Mouse (Mus musculus): ENCODE results near the gene Crhr1. TPM values are rescaled to one million over a fixed set of nuclear protein-coding genes. Genes with fewer than 3 reads are reported as not detected.

Crhr1 gene
- 0.51 and 0.65 TPM in 2 replicates for polyA plus RNA-seq (2016; fragmentation: Nextera tagmentation; extraction: Ambion mirVana)

DNA sequence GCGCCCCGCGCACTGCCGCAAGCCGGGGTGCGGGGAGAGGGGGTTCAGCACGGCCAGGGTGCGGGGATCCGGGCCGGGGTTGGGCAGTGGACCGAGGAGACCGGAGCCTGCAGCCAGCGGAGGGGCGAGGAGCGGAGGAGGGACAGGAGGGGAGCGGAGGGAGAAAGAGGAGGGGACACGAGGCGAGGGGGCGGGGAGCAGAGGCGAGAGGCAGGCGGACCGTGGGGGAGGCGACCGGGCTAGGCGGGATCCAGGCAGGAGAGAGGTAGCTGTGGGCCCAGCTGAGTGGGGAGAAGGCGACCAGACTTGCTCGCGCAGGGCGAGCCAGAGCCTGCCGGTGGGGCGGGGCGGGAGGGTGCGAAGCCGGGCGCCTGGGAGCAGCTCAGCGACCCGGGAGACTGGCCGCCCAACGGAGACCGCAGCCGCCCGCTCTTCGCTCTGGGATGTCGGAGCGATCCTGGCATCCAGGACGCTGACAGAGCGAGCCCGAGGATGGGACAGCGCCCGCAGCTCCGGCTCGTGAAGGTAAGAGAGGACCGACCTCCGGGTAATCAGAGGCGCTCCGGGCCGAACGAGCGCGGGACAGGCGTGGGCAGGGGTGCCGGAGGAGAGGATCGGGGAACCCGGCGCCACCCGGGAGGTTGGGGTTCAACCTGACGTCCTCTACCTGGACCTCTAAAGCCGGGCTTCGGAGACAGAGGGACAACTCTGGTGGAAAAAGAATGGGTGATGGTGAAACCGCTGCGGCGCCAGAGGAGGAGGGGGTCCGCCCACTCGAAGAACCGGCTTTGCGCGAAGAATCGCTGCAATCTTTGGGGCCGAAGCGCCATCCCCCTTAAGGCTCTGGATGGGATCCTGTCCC, at the start of gene Crhr1:
TSS of gene Crhr1 (plus strand) at position 276 of the 862 bp plus-strand sequence.
- under 1% methylated on average over 73 of the region's 80 CpGs for whole genome bisulfite sequencing
- peak within 1 kb of the TSS; percentile 97 for H3K4me2 ChIP-seq (replicated peaks)
- H3K9ac ChIP-seq (replicated peaks), result peak within 1 kb of the TSS; percentile 69
- H3K36me3 ChIP-seq, result no peaks in the 10 kb centered on the region
- H3K4me1 ChIP-seq, result peaks cover 17% of the 10 kb centered on the region
- H3K27ac ChIP-seq (replicated peaks), result no peak within 1 kb of the TSS
- peak; percentile 80 for ATAC-seq (ENCODE audit: low FRiP score, low read depth)
- peak within 1 kb of the TSS; percentile 61 for H3K4me3 ChIP-seq
- H3K27me3 ChIP-seq, result peaks cover 77% of the 10 kb centered on the region
- H3K9me3 ChIP-seq, result no peaks in the 10 kb centered on the region

DNA sequence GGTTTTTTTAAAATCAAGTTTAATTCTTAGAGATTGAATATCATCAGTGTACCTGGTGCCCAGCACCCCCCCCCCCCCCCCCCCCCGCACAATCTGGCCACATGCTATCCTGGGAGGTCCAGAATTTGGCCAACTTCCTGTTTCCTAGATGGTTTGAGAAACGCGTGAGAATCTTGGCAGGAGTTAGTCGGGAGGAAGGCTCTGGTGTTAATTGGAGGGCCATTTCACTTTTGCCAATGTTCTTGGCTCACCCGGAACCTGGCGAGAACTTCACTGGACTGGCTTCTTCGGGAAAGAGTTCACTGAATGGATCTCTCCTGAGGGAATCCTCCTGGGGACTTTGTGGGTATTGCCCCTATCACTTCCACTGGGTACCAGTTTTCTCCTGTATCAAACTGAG, 49.4 kb upstream of the Crhr1 start:
- Histone ChIP-seq H3K27me3 (no peaks in the 10 kb centered on the region), H3K4me2 (replicated peaks) (no peak overlapping the region), H3K36me3 (no peaks in the 10 kb centered on the region), H3K9me3 (no peaks in the 10 kb centered on the region), H3K4me3 (no peak overlapping the region), H3K27ac (replicated peaks) (no peak overlapping the region), H3K9ac (replicated peaks) (no peak overlapping the region), H3K4me1 (no peaks in the 10 kb centered on the region)
- 96% methylated on average over 6 of the region's 7 CpGs for WGBS
- ATAC-seq (ENCODE audit: low FRiP score, low read depth), result no peak

DNA sequence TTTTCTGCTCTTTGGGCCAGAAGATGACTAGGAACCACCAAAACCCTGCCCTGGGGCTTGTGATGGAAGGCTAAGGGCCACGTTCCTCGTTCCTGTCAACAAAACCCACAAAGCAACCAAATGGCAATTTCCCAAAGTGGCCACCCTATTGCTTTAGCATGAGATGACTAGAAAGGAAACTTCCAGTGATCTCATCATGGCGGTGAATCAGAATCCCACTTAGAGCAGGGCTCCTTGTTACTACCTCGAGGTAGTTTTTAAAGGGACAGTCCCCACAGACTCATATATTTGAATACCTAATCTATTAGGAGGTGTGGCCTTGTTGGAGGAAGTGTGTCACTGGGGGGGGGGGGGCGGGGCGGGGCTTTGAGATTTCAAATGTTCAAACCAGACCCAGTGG, 48.9 kb upstream of the Crhr1 start:
- Histone ChIP-seq H3K36me3 (no peaks in the 10 kb centered on the region), H3K27ac (replicated peaks) (no peak overlapping the region), H3K4me3 (no peak overlapping the region), H3K9me3 (no peaks in the 10 kb centered on the region), H3K9ac (replicated peaks) (no peak overlapping the region), H3K4me2 (replicated peaks) (no peak overlapping the region), H3K27me3 (no peaks in the 10 kb centered on the region), H3K4me1 (no peaks in the 10 kb centered on the region)
- no peak for ATAC-seq (ENCODE audit: low FRiP score, low read depth)
- 90% methylated on average over 6 of the region's 6 CpGs for WGBS

DNA sequence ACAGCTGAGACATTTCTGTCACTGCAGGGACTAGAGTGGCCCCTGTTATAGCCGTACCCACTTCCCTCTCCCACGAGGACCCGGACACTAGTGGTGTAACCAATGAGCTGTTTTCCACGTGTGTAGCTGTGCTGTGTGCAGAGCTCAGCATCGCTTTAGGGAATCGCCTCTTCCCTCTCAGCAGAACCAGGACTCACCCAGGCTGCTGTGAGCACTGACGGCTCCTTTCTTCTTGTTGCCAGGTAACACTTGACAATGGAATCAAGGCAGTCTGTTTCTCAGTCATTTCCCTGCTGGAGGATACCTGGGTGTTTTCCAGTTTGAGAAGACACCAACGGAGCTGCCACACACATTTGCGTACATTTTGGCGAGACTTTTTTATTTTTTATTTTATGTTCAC, 44.1 kb upstream of the Crhr1 start:
- Histone ChIP-seq H3K27me3 (no peaks in the 10 kb centered on the region), H3K4me3 (no peak overlapping the region), H3K9me3 (no peaks in the 10 kb centered on the region), H3K4me1 (no peaks in the 10 kb centered on the region), H3K27ac (replicated peaks) (no peak overlapping the region), H3K9ac (replicated peaks) (no peak overlapping the region), H3K4me2 (replicated peaks) (no peak overlapping the region), H3K36me3 (no peaks in the 10 kb centered on the region)
- WGBS, result 45% methylated on average over 10 of the region's 10 CpGs
- ATAC-seq (ENCODE audit: low FRiP score, low read depth), result no peak

DNA sequence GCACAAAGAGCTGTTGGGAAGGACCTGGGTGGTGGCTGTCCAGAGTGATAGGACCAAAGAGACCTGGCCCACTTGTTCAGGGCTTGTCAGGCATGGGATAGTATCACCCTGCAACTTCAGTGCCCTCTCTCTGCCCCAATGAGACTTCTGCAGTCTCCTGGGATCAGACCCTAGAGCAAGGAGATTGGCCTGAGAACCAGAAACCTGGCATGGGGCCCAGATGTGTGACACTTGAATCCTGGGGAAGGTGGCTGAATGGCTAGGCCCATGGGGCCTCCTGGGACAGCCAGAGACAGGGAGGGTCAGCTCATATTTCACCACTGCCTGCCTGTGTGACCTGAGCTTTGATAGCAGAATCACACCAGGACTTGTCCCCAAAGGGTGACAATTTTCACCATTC, 41.9 kb upstream of the Crhr1 start:
- H3K4me3 ChIP-seq, result no peak overlapping the region
- H3K27ac ChIP-seq (replicated peaks), result no peak overlapping the region
- H3K9ac ChIP-seq (replicated peaks), result no peak overlapping the region
- H3K4me1 ChIP-seq, result no peaks in the 10 kb centered on the region
- H3K9me3 ChIP-seq, result no peaks in the 10 kb centered on the region
- no peaks in the 10 kb centered on the region for H3K36me3 ChIP-seq
- no peaks in the 10 kb centered on the region for H3K27me3 ChIP-seq
- no peak for ATAC-seq (ENCODE audit: low FRiP score, low read depth)
- H3K4me2 ChIP-seq (replicated peaks), result no peak overlapping the region

DNA sequence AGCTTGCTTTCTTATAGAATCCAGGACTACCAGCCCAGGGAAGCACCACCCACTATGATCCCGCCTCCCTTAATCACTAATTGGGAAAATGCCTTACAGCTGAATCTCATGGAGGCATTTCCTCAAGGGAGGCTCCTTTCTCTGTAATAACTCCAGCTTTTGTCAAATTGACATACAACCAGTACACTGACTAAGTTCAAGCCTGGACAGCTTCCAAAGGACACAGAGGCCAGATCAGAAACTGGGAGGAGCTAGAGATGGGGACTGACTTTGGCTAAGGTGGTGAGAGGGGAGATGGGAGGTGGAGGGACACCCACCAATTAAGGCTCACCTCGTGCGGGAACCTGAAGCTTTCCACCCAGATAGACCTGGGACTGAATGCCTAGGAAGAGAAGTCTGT, 37.5 kb upstream of the Crhr1 start:
- no peak overlapping the region for H3K27ac ChIP-seq (replicated peaks)
- H3K9me3 ChIP-seq, result no peaks in the 10 kb centered on the region
- no peak for ATAC-seq (ENCODE audit: low FRiP score, low read depth)
- H3K36me3 ChIP-seq, result no peaks in the 10 kb centered on the region
- H3K4me2 ChIP-seq (replicated peaks), result no peak overlapping the region
- H3K9ac ChIP-seq (replicated peaks), result no peak overlapping the region
- 67% methylated on average over 3 of the region's 3 CpGs for WGBS
- no peaks in the 10 kb centered on the region for H3K4me1 ChIP-seq
- H3K4me3 ChIP-seq, result no peak overlapping the region
- H3K27me3 ChIP-seq, result no peaks in the 10 kb centered on the region

DNA sequence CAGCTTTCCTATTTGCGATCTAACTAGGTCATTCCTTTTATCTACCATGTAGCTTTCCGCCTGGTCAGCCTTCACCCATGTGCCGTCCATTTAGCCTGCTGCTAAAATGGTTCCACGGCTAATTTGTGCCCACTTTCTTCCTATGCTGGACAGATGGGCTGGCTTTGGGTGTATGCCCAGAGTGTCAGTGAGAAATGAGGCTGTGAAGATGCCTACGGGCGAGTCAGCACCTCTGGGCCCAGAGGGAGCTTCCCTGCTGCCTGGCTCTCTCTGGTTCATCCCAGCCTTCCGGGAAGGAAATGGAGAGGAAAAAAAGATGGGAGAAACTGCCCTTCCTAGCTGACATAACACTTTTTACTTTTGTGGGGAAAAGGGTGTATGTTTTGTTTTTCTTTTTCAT, 36.1 kb upstream of the Crhr1 start:
- Histone ChIP-seq H3K36me3 (no peaks in the 10 kb centered on the region), H3K4me2 (replicated peaks) (no peak overlapping the region), H3K9me3 (no peaks in the 10 kb centered on the region), H3K9ac (replicated peaks) (no peak overlapping the region), H3K27ac (replicated peaks) (no peak overlapping the region), H3K4me3 (no peak overlapping the region), H3K4me1 (no peaks in the 10 kb centered on the region), H3K27me3 (0 out of 2 replicates have a peak, but pooled peaks cover 2% of the 10 kb centered on the region)
- ATAC-seq (ENCODE audit: low FRiP score, low read depth), result no peak
- 90% methylated on average over 7 of the region's 7 CpGs for whole genome bisulfite sequencing

DNA sequence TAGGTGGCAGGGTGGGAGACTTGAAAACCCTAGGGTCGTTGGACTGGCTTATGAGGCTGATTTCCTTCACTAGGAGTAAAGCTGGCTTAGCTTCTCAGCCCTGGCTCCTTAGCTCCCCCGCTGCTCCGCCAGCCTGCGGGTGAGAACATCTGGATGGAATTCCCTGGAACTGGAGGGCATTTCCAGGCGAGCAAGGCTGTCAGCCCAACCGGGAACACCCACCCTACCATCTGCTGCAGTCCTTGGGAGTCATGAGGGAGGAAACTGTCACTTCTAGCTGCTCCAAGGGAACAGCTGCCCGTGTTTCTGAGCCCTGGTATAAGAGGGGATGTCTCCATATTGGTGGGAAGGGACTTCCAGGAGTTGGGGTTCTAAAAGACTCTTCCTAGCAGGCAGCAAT, 33.1 kb upstream of the Crhr1 start:
- no peak for ATAC-seq (ENCODE audit: low FRiP score, low read depth)
- peaks cover 12% of the 10 kb centered on the region for H3K4me1 ChIP-seq
- WGBS, result 47% methylated on average over 7 of the region's 7 CpGs
- no peaks in the 10 kb centered on the region for H3K36me3 ChIP-seq
- H3K9ac ChIP-seq (replicated peaks), result no peak overlapping the region
- H3K4me3 ChIP-seq, result no peak overlapping the region
- H3K4me2 ChIP-seq (replicated peaks), result no peak overlapping the region
- no peaks in the 10 kb centered on the region for H3K9me3 ChIP-seq
- H3K27me3 ChIP-seq, result 0 out of 2 replicates have a peak, but pooled peaks cover 2% of the 10 kb centered on the region
- no peak overlapping the region for H3K27ac ChIP-seq (replicated peaks)

DNA sequence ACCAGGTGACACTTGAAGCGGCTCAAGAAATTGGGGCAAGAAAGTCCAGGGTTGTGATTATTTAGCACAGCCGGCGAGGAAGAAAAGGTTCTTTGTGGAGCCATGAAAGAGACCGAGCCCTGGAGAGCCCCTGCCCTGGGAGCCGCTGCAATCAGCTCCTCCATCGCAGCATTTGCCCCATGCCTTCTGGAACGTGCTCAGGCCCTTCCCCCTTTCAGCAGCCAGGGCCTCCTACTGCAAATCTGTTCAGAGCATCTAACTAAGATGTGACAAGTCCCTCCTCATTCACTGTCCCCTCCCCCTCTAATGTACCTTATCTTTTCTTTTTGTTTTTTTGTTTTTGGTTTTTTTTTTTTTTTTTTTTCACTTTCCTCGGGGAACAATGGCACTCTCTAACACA, 30.0 kb upstream of the Crhr1 start:
- Histone ChIP-seq H3K4me3 (no peak overlapping the region), H3K27ac (replicated peaks) (no peak overlapping the region), H3K4me2 (replicated peaks) (no peak overlapping the region), H3K36me3 (no peaks in the 10 kb centered on the region), H3K9ac (replicated peaks) (0 out of 2 replicates have a peak overlapping the region, but pooled peaks have one; percentile 12), H3K9me3 (no peaks in the 10 kb centered on the region), H3K27me3 (peaks cover 6% of the 10 kb centered on the region; the same call in 1 of the 2 replicates), H3K4me1 (peaks cover 26% of the 10 kb centered on the region)
- ATAC-seq (ENCODE audit: low FRiP score, low read depth), result no peak
- 17% methylated on average over 8 of the region's 8 CpGs for WGBS

DNA sequence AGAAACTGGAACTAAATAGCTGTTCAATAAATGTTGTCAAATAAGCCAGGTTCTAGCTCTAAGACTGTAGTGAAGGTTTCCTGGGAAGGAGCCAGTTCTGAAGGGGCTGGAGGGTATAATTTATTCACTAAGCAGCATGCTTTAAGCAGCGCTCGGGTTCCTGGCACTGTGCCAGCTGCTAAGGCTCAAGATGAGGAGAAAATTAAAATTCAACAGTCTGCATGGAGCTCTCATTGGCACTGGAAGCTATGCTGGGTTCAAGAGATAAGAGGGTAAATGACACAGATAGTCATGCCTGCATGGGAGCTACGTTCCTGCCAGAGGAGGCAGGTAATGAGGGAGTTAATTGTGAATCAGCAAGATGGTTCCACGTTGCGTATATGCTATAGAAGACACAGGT, 26.3 kb upstream of the Crhr1 start:
- Histone ChIP-seq H3K9me3 (no peaks in the 10 kb centered on the region), H3K9ac (replicated peaks) (no peak overlapping the region), H3K4me2 (replicated peaks) (no peak overlapping the region), H3K27me3 (peaks cover 7% of the 10 kb centered on the region; the same call in 1 of the 2 replicates), H3K36me3 (no peaks in the 10 kb centered on the region), H3K4me1 (peaks cover 26% of the 10 kb centered on the region), H3K4me3 (no peak overlapping the region), H3K27ac (replicated peaks) (no peak overlapping the region)
- 0 out of 2 replicates have a peak, but pooled peaks have one; percentile 41 for ATAC-seq (ENCODE audit: low FRiP score, low read depth)
- 52% methylated on average over 5 of the region's 5 CpGs for WGBS

DNA sequence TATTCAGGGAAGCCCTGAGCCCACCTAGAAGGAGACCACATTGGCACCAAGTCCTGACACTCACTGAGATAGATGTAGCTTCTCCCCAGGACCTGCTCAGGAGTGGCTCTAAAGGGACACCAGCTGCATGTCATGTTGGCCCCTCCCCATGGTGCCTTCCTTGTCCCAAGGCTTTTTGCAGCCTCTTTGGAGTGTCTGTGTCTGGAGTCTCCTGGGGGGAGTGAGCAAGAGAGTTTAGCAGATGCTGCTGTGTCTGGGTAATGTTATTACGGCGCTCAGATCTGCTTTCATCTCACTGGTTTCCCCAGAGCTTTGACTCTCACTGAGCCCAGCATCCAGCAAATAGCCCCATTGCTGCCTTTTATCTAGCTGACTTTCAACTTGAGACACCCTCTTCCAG, 25.7 kb upstream of the Crhr1 start:
- no peaks in the 10 kb centered on the region for H3K36me3 ChIP-seq
- no peaks in the 10 kb centered on the region for H3K9me3 ChIP-seq
- H3K4me1 ChIP-seq, result peaks cover 26% of the 10 kb centered on the region
- H3K4me3 ChIP-seq, result no peak overlapping the region
- no peak overlapping the region for H3K27ac ChIP-seq (replicated peaks)
- no peak overlapping the region for H3K4me2 ChIP-seq (replicated peaks)
- WGBS, result 53% methylated on average over 2 of the region's 2 CpGs
- peaks cover 10% of the 10 kb centered on the region for H3K27me3 ChIP-seq
- no peak for ATAC-seq (ENCODE audit: low FRiP score, low read depth)
- no peak overlapping the region for H3K9ac ChIP-seq (replicated peaks)

DNA sequence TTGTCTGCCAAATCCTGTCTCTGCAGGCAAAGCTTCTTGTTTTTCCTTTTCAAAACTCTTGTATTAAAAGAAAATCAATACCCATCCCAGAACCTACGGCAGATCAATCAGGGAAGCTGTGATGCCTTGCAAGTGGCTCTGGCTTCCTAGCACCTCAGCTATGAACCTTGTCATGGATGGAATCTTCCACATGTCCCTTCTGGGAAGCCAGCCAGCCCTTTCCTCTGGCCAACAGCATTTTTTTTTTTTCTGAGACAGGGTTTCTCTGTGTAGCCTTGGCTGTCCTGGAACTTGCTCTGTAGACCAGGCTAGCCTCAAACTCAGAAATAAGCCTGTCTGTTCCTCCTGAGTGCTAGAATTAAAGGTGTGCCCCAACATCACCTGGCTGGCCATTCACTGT, 22.3 kb upstream of the Crhr1 start:
- Histone ChIP-seq H3K9me3 (no peaks in the 10 kb centered on the region), H3K36me3 (no peaks in the 10 kb centered on the region), H3K4me1 (peaks cover 17% of the 10 kb centered on the region), H3K9ac (replicated peaks) (no peak overlapping the region), H3K27me3 (peaks cover 8% of the 10 kb centered on the region), H3K4me2 (replicated peaks) (no peak overlapping the region), H3K27ac (replicated peaks) (no peak overlapping the region), H3K4me3 (no peak overlapping the region)
- ATAC-seq (ENCODE audit: low FRiP score, low read depth), result no peak
- WGBS, result 59% methylated on average over 1 of the region's 1 CpGs
